Mouse (Mus musculus) spleen, postnatal 4 days (tissue): ENCODE data around the gene Ier2.
"Not testable (repeated sequence)": the region's sequence is repeated elsewhere in the genome, so short reads cannot be mapped to it uniquely, and the experiment has no call there.

Source experiments
- DNase-seq, 2 experiments: peaks; one replicate each; pipeline ENCODE4 v3.0.0; 2022; ENCODE audit warnings: low spot score in 2 of 2

Gene Ier2

DNA sequence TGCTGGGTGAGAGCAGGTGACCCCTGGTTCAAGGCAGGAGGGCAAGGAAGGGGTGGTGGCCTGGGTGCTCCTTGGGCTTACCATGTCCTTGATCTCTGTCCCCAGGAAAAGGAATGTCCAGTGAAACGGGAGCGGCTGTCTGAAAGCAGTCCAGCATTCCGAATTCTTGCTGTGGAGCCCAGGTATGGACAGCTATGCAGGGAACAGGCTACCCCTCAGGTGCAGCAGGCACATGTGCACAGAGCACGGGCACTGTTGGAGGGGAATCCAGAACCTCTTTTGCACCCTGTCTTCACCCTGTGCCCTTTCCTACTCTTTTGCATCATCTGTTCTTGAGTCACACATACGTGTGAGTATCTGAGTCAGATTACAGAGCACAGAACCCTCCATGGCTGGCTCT lies 35.6 kb upstream of the Ier2 start:
- no peak for DNase-seq

DNA sequence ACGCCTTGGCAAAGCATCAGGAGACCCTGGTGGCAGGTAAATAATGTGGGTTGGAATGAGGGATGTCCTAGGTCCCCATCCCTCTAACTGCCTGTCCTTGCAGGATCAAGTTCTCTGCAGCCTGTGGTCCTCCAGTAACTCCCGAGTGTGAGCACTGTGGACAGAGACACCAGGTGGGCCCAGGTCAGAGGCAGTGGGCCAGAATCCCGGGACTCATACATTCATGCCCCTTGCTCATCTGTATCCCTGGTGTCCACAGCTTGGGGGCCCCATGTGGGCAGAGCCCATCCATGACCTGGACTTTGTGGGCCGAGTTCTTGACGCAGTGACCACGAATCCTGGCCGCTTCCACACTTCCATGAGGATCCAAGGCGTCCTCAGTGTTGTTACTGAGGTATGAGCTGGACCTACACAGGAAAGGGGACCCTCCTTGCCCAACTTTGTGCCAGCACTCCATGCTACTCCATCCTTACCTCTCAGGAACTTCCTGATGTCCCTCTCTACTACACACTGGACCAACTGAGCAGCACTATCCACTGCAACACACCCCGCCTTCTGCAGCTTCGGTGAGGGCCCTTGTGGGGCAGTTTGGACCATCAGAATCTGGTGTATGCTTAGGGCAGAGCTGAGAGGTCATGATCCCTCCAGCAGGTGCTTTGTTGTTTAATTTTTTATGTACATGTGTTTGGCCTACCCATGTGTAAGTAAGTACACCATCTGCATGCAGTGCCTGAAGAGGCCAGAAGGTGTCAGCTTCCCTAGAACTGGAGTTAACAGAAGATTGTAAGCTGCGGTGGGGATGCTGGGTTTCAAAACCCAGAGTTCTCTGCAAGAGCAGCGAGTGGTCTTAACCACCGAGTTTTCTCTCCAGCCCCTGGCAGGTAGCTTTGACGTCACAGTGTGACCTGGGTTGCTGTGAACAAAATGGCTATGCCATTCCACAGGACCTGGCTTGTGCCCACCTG lies 34.8 kb upstream of the Ier2 start:
- peak; percentile 77 to 84 for DNase-seq

DNA sequence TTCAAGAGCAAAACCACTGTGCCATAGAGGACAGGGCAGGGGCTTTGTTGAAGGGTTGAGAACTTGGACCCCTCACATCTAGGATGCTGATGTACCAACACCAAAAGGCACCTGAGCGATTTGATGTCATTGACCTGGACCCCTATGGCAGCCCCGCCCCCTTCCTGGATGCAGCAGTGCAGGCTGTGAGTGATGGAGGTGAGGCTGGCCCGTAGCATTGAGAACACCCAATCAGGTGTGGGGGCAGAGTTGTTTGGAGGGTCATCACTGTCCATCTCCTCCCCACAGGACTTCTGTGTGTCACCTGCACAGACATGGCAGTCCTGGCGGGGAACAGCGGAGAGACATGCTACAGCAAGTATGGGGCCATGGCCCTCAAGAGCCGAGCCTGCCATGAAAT lies 32.5 kb upstream of the Ier2 start:
- DNase-seq = no peak

DNA sequence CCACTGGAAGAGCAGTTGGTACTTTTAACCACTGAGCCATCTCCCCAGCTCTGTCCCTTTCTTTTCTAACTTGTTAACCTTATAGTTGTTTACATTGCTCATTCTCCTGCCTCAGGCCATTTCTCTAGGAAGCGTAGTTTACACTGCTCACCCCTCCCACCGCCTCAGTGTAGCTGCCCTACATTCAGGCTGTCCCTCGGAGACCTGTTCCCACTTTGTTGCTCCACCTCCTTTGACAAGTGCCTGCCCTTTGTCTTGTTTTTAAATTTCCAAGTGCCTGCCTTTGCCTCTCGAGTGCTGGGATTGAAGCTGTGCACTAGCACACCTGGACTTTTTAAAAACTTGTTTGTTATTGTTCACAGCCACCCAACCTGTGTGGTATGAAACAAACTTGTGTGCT lies 30.7 kb upstream of the Ier2 start:
- DNase-seq = no peak

DNA sequence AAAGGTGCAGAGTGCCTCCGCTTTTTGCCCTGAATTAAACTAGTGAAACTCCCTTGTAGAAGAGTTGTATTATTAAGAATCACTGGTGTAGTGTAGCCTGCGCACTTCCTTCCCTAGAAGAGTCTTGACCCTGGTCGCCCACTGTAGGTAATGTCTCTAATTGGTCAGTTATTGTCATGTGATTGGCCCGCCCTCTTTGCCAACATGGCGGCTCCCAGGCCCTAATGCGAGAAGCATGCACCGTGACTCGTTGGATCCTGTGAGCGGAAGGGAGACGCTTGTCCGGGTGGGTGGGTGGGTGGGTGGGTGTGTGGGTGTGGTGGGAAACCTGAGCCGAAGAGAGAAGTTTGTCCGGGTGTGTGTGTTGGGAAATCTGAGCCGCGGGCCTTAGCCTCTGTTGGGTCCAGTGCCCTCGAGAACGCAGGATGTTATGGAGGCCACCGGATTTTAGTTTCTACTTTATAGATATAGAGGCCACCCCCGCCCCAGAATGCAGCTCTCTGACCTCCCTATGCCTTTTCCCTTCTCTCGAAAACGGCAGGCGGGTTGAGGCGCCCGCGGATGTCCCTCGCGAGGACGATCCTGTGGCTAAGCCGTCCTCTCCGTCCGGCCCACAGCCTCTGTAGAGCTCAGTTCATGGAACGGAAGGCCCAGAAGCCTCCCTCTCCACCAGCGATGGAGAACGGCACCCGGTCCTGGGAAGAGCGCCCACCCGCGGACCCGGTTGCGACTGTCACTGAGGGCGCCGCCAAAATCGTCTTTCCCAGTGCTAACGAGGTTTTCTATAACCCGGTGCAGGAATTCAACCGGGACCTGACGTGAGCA lies 26.7 kb upstream of the Ier2 start:
- peak; percentile 89 to 92 for DNase-seq

DNA sequence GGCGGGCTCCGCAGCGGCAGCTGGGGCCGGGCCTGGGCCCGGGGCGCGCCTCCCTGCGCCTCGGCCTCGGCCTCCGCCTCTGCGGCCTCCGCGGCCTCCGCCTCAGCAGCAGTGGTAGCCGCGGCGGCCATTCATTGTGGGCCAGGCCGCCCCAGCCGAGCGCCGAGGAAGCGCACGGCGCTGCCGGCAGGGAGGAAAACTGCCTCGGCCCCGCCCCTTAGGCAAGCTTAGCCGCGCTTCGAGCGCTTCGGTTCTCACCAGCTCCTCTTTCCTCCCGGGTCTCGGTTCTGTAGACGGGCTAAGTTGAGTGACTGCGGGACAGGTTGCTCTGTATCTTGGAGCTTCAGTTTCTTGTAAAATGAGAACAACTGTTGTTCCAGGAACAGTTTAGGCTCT lies 25.1 kb upstream of the Ier2 start, which contains the start of gene Nacc1:
Nacc1 (minus strand) TSS at position 158 of the 396 bp plus-strand sequence.
- peak; percentile 90 to 93 for DNase-seq

DNA sequence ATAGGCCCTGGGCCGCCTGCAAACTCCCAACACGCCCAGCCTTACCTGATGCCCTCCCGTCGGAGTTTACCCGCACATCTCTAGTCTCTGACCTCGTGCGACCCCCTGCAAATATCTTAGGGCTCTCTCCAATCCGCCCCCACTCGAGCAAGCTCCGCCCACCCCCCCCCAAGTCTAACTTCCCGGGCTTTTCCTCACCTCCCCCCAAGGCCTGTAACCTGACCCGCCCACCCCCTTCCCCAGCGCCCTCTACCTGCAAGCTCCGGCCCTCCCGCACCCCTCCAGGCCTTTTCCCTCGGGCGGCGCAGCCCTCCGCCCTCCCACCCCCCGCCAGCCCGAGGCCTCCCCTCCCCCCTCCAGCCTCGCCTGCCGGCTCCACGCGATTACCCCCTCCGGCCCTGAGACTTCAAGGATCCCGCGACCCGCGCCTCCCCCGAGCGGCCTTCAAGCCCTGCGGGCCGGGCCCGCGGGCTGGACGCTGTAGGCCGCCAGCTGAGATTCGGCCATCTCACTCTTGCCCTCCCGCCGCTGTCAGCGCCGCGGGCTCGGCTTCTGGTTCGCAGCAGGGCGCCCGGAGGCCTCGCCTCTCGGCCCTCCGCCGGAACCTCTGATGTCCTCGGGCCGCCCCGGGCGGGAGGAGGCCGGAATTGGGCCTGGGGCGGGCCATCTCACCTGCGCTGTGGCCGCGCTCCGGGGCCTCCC lies 24.5 kb upstream of the Ier2 start:
- peak in 1 of 2 experiments; percentile 40 for DNase-seq

DNA sequence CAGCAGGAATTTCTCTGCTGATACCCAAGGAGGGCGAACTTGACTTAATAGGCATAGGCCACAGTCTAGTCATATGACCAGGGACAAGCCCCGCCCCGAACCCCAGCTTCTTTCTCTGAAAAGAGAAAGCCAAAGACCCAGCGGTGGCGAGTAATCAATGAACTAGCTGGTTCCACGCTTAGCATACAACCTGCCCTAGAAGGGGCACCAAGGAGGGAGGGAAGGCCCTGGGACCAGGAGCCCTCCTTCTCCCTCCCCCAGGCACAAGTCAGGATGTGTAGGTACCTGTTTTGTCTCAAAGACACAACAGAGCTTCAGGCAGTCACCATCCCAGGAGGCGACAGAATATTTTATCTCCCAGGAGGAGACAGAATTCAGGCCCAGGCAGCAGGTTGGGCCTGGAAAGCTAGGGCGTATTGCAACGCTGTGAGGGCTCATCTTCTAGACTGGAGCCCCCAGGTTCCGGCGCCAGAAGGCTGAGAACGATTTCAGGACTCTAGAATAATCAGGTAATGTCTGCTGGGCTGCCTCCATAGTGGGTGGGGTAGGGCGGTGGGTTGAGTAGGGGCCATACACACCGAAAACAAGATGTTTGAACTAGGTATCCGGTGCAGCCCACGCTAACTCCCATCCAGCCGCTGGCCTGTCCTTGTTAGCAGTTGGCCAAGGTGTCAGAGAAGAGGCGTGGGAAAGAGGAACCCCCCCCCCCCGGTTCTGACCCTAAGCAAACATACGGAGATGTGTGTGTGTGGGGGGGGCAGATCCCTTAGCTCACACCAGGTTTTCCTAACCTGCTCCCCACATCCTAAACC lies 23.7 kb upstream of the Ier2 start, which contains the start of gene Trmt1:
Trmt1 (plus strand) TSS at position 117 of the 812 bp plus-strand sequence.
- peak; percentile 66 to 76 for DNase-seq

DNA sequence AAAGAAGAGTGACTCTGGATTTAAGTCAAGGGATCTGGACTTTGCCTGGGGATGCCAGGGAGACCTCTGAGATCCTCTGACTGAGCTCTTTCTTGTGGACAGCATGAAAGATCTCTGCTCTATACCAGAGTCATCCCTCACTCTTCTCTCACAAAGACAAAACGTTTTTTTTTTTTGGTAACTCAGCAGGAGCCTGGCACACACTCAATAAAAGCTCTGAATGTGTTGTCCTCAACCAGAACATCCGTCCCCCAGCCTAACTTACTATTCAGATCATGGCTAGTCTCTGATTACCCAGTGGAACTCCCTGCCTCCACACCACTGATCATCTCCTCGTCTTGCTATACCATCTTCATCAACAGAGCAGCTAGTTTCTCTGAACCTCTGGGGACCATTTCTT lies 21.9 kb upstream of the Ier2 start:
- no peak for DNase-seq

DNA sequence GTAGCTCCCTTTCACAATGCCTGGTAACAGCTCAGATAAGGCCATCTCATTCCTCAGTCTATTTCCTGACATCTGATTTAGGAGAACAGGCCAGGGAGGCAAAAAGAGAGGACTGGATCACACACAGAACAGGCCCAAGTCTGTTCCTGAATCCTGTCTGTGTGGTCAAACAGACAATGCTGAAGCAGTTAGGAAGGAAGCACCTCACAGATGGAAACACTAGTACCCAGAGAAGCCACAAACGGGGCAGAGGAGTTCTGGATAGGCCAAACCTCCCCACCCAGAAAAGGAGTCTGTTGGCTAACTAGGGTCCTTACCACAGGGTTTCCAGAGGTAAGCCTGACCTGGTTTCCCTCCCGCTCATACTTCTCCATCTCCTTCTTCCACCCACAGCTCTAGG lies 19.6 kb upstream of the Ier2 start:
- no peak for DNase-seq

DNA sequence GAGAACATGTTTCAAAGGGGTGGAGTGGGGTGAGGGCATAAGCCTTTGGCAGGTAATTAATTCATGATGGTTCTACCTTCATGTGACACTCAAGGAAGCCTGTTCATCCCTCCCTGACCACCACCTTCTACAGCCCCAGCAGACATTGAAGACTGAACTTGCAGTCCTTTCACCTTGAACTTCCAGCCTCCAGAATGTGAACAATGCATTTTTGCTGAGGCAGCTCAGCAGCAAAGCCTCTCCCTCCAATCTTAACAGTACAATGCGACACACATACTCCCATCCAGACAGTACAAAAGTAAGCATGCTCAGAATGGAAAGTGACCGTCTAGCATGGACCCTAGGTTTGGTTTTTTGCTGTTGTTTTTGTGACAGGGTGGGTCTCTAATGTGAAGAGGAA lies 18.8 kb upstream of the Ier2 start:
- no peak for DNase-seq

DNA sequence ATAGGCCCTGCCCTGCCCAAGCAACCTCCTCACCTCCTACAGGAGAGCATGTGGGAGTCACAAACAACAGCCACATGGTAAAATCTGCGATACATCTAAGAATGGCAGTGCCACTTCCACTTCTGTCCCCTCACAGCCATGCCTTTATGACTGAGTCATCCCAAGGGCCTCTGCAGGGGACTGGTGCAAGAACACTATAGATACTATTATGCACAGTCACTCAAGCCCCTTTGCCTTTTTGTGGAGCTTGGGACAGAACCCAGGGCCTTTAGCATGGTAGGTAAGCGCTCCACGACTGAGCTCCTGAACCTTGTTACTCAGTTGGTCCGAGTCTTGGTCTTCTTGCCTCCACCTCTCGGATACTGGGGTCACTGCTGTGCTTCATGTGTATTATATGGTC lies 14.7 kb upstream of the Ier2 start:
- no peak for DNase-seq

DNA sequence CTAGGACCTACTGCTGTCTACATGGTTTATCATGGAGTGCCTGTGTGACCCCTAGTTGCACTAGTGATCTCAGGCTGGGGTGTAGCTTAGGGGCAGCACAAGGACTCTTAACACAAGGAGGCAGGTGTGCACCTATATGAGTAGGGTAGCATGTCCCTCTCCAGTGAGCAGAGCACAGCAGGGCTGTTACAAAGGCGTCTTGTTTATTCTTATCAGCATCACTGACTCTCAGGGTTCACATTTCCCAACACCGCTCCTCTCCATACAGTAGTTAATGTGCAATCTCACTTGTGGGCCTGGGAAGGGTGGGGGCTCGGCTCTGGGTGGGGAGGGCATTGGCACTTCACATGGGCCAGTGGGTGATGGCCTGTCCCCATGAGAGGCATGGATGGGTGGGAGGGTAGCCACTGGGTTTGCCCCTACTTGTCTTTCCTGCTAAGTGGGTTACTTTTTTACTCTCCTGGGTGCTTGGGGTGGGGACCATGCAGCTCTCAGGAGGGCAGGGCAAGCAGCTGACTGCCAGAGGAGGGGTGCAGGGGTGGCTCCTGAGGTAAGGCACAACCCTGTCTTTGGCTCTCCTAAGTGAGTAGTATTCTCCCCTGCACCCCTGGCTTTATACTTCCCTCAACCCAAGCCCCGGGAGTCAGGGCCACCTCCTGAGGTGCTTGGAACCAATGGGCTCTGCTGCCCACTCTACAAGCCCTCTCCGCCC lies 7.8 kb upstream of the Ier2 start:
- not testable (repeated sequence) for DNase-seq

DNA sequence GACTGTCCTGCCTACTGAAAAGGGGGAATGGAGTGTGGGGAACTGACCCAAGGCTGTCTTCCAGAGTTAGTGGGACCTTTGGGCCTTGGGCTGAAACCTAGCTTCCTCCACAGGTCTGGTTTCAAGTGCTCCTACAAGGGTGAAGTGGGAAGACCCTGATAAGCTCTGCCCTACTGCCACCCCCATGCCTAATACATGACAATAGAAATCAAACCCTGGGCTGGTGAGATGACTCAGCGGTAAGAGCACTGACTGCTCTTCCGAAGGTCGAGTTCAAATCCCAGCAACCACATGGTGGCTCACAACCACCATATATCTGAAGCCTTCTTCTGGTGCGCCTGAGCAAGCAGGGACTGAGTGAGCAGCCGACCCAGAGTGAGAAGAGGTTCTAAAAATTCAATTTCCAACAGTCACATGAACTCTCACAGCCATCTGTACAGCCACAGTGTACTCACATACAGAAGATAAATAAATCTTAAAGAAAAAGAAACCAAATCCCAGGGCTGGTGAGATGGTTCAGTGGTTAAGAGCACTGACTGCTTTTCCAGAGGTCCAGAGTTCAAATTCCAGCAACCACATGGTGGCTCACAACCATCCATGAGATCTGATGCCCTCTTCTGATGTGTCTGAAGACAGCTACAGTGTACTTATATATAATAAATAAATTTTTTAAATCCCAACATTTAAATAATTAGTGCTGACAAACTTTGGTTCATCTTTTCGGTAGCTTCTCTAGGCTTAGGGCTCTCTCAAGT lies 6.3 kb upstream of the Ier2 start:
- DNase-seq = no peak

DNA sequence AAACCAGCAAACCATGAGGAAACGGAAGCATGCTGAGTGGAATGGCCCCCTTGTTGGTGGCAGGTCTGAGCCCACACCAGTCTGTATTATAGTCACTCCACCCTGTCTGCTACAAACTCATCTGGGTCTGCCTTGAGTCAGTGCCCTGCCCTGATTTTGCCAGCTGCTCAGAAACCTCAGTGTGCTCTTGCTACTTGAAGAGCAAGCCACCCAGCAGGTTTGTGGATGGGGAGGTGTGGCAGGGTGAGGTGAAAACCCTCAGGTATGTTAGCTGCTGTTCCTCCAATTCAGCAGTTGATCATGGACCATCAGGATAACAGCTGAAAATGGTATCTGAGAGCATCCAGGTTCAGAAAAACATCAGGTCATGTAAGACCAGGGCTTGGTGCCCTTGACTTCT lies 5.4 kb upstream of the Ier2 start:
- no peak for DNase-seq

DNA sequence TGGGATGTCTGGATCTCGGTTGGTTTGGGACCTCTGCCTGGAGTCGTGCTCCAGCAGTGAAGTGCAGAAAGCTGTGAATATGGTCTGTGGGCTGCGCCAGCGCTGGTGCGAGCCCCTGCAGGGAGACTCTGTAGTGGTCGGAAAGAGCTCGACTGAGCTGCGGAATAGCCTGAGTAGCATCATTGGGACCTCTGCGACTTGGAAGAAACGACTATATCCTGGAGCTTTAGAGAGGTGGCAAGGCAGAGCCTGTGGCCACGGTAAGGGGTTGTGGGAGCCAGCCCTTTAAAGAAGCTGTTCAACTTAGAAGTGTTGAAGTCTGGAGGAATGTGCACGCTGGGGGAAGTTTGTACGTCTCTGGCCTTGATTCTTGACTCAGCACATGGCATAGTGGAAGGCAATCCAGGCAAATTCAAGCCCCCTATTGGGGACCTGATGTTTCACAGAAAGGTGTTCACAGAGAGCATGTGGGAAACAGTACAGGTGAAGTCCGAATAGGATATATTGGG lies 2.8 kb upstream of the Ier2 start:
- DNase-seq = no peak

DNA sequence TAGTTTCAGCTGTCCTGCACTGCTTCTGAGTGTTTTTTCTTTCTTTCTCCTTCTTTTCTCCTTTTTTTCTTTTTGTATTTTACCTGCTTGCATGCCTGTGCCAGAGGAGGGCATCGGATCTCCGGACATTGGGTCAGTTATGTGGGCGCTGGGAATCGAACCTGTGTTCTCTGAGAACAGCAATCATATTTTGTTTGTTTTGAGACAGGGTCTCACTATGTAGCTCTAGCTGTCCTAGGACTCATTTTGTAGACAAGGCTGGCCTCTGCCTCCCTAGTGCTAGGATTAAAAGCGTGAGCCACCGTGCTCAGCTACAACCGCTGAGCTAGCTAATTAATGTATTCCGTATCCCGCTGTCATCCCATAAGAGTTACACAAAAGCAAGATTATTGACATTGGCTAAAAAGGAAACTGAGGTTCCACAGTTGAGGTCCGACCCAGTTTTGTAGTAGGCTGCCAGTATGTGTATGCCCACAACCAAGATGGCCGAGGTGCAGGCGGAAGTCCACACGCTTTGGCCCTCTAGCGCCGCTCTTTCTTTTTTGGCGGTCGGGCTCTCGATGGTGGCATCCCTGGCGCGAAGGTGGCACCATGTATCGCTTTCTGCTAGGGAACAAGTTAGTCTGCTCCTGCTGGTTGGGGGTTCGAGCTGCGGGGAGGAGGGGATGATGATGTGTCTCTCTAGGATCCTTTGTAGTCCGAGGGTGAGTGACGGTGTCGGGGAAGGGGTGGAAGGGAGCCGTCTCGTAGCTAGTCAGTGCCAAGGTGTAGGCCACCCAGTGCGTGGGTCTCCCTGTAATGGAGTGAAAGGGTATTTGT lies 2.1 kb upstream of the Ier2 start:
- DNase-seq = peak; percentile 83 to 90

DNA sequence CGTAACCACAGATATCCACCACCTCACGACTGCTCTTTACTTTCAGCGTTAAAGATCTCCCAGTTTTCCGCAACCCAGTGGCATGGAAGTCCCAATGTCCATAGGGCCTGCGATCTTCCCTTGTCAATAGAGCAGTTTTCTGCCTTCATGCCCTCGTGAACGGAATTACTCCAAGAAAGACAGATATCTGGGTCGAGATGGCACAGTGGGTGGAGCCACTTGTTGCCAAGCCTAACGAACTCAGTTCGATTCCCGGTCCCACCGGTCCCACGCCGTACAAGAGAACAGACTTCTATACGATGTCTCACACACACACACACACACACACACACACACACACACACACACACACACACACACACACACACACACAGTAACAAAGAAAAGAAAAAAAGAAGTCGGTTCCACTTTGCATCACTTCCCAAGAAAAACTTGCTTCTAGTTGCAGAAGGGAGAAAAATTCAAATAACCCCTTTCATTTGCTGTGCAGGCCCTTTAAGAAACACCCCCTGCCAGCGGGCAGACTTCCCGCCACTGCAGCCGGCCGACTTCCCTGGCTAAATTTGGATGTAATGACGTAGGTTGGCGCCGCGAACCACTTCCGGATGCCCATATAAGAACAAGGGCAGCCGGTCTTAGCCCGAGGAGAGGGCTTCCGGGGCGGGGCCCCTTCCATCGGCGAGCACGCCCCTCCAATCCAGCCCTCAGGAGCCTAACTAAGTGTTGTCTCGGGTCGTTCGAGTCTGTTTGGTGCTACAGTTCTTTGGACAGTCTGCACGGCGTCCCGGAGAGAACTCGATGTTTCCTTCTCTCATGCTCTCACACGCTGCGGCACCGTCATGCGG lies 1.1 kb upstream of the Ier2 start:
- peak; percentile 94 to 95 for DNase-seq
